Mouse (Mus musculus): Measurements from ENCODE around the gene Tmem269.

Tmem269 gene

GRCm38 (mm10) chr4:119218169-119218568 lies at the start of gene Tmem269:
Gene Tmem269, minus strand, starts transcription at chr4:119218217.
- DNase-seq (ENCODE audit: low spot score), result no peak

- DNase-seq (ENCODE audit: low spot score), result peak; percentile 14
Measured at GRCm38 (mm10) chr4:119266606-119267005, 48.6 kb upstream of the Tmem269 start.

- no peak for DNase-seq (ENCODE audit: low spot score)
Measured at GRCm38 (mm10) chr4:119263459-119263858, 45.4 kb upstream of the Tmem269 start.

- no peak for DNase-seq (ENCODE audit: low spot score)
Measured at GRCm38 (mm10) chr4:119262483-119262882, 44.5 kb upstream of the Tmem269 start.

GRCm38 (mm10) chr4:119261087-119261713 lies 43.2 kb upstream of the Tmem269 start:
- DNase-seq (ENCODE audit: low spot score), result no peak

- DNase-seq (ENCODE audit: low spot score), result no peak
Measured at GRCm38 (mm10) chr4:119259344-119260254, 41.6 kb upstream of the Tmem269 start.

DNA sequence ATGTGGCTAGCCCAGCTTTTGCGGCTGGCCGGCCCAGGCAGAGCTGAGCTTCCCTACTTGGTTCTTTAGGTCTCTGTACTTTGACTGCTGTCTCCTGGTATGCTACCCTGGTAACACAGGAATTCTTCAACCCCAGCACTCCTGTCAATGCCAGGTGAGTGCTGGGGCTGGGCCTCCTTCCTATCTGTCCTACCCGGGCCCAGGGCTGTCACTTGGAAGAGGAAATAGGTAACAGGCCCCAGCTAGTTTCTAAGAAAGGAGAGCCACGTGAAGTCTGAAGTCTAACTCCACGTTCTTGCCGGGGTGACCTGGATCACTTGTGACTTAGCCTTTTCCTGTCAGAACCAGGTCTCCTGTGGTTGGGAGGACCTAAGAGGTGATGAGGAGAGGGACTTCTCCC lies 39.1 kb upstream of the Tmem269 start:
- DNase-seq (ENCODE audit: low spot score), result no peak

DNA sequence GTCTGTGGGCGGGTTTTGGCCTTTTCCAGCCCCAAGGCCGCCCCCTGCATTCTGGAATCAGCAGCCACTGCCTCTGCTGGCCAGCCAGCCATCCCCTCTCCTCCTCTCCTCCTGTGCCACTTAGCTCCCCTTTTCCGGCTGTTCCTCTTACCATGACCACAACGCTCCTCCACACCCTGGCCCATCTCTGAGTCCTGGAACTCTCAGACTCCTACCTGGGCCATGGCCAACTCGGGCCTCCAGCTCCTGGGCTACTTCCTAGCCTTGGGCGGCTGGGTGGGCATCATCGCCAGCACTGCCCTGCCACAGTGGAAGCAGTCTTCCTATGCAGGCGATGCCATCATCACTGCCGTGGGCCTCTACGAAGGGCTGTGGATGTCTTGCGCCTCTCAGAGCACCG lies 37.3 kb upstream of the Tmem269 start, which contains the start of gene Cldn19:
Cldn19 (plus strand) TSS at position 64 of the 400 bp plus-strand sequence.
- DNase-seq (ENCODE audit: low spot score), result no peak

DNA sequence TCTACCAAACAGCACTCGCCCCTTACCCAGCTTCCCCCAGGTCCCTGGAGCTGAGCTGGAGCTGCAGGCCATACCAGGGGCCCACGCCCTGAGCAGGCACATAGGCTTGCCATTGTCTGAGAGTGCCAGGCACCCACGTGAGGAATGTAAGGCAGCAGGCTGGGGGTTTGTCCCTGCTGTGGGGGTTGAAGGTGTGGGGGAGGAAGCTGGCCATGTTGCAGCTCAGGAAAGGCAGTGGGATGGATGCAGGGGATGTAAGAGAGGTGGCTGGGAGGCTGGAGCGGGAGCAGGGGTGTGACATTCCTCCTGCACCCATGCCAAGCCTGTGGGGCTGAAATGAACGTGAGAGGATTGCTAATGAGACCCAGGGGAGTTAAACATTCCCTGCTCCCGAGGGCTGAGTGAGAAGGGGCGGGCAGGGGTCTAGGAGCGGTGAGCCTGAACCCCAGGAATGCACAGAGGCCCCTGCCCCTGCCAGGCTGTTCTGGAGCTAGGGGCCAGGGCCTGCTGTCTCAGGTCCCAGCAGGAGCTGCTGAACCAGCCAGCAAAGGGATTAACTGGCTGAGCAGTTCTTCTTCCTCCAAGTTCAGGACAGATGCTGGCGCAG lies 36.1 kb upstream of the Tmem269 start:
- DNase-seq (ENCODE audit: low spot score), result no peak

- no peak for DNase-seq (ENCODE audit: low spot score)
Measured at GRCm38 (mm10) chr4:119252025-119252808, 34.2 kb upstream of the Tmem269 start.

GRCm38 (mm10) chr4:119248407-119248965 lies 30.5 kb upstream of the Tmem269 start:
- no peak for DNase-seq (ENCODE audit: low spot score)

GRCm38 (mm10) chr4:119247462-119248235 lies 29.6 kb upstream of the Tmem269 start:
- DNase-seq (ENCODE audit: low spot score), result peak; percentile 88

- no peak for DNase-seq (ENCODE audit: low spot score)
Measured at GRCm38 (mm10) chr4:119246688-119247225, 28.7 kb upstream of the Tmem269 start.

DNA sequence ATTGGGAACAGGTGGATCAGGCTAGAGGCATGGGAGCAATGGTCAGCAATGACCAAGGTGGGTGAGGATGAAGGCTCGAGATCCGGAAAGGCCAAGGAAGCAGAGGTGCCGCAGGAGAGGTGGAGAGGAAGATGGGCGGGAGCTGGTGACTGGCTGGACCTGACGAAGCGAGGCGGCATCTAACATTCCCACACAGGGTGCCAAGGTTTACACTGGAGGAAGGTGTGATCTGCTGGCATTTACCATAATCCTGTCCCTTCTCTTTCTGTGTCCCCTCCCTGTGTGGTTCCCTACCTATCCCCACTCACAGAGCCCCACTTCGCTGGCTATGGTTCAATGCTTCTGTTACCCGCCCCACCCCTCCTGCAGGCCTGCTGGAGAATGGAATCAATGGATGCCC lies 27.9 kb upstream of the Tmem269 start:
- DNase-seq (ENCODE audit: low spot score), result no peak

DNA sequence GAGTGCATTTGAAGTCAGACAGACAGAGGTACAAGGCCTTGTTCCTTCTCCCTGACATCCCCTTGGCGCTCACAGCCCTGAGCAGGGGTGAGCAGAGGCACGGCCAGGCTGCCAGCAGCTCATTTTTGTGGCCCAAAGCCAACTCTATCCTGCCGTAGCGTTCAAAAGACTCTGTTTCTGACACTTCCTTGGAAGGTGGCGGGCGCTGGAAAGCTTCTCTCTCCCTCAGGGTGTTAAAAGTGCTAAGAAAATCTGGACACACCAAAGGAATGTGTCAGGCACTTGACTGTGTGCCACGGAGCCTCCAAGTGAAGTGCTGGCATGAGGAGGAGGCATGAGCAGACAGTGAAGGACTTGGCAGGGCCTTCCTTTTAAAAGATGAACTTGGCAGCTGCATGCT lies 27.5 kb upstream of the Tmem269 start:
- DNase-seq (ENCODE audit: low spot score), result peak; percentile 61

DNA sequence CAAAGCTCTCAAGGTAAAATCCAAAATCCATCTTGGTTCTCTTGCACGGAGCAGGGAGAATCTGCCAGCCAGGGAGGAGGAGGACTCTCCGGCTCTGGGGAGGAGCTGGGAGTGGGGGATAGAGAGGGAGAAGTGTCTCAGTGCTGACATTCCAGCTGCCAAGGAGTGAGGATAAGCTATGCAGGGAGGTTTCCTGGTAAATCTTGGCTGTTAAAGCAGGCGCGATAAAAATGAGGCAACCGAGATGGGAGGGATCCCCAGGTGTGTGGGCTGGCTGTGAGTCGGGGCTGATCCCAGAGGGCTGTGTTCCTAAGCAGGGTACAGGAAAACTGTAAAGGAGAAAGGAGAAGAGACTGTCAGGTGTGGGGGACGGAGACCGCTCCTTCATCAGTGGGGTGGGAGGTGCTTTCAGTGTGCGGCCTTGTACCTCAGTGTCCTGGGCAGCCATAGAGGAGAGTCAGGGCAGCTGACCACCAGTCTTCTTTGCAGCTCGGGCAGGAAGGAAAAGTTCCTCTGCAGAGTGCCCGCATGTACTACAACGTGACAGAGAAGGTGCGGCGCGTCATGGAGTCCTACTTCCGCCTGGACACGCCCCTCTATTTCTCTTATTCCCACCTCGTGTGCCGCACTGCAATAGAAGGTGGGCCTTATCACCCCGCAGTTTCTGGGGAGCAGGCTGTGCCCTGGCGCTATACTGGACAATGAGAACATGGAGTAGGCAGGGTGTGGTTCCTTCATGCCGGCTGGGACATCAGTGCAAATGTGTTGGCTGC lies 26.6 kb upstream of the Tmem269 start:
- DNase-seq (ENCODE audit: low spot score), result no peak

- DNase-seq (ENCODE audit: low spot score), result no peak
Measured at GRCm38 (mm10) chr4:119242571-119242970, 24.6 kb upstream of the Tmem269 start.

DNA sequence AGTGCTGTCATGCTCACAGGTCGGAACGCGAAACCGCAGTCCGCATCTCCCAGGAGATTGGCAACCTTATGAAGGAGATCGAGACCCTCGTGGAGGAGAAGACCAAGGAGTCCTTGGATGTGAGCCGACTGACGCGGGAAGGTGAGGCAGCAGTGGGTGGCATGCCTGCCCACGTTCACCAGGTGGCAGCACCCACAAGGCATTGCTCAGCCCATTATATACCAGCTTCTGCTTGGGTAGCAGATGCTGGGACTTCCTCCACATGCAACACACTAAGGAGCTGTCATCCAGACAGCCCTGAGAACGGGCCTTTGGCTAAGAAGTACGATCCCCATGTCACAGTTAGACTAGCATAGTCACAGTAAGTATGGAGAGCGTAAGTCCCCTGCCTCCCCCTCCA lies 23.6 kb upstream of the Tmem269 start:
- peak; percentile 69 for DNase-seq (ENCODE audit: low spot score)

- no peak for DNase-seq (ENCODE audit: low spot score)
Measured at GRCm38 (mm10) chr4:119239181-119239682, 21.2 kb upstream of the Tmem269 start.

DNA sequence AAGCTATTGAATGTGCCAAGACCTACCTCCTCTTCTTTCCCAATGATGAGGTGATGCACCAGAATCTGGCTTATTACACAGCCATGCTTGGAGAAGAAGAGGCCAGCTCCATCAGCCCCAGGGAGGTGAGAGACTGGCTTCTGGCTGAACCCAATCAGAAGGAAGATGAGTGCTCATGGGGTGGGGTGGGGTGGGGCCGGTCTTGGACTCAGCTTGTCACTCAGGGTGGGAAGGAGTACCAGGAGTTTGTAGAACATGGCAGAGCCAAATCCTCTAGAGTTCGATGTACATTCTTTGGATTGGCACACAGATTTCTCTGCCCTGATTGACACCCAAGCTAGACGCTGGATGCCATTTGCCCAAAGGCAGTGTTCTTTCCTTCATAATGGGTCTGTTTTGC lies 20.6 kb upstream of the Tmem269 start:
- DNase-seq (ENCODE audit: low spot score), result no peak

Measured in testis, postnatal 10 days (tissue).